Mouse (Mus musculus): Measurements from ENCODE around the gene Tgfbr2. TPM values are rescaled to one million over a fixed set of nuclear protein-coding genes. Genes with fewer than 3 reads are reported as not detected.

The Tgfbr2 gene
- polyA plus RNA-seq, 1 experiment, result 117 TPM

DNA sequence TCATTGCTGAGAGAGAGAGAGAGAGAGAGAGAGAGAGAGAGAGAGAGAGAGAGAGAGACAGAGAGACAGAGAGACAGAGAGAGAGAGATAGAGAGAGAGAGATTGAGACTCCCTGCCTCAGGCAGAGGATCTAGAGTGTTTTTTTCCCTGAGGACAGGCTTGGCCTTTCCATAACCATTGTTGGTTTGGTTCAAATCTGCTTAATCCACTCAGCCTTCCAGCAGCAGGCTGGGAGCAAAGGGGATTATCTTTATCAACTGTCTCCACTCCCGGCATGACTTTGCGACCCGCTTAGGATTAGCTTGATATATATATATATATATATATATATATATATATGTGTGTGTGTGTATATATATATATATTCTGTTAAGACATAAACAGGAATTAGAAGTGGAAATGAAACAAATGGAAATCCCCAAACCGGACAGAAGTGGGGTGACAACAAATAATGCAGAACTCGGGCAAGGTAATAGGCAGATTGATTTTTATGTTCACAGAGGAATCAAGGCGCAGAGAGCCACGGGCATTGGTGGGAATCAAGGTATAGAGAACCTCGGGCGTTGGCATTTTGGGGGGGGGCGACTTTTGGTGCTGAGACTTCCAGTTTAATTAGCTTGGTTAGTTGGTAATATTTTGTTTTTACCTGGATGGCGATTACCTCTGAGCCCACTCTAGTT lies 22.5 kb upstream of the Tgfbr2 start:
- TF ChIP-seq POLR2A (IDR thresholded peaks at IDR 0.05; ENCODE audit: low read depth, low read length) (no peak), CTCF (IDR thresholded peaks at IDR 0.05; ENCODE audit: borderline replicate concordance, insufficient read depth, low read length) (no peak)
- H3K4me3 ChIP-seq (ENCODE audit: insufficient read depth, low read length), result no peak overlapping the region
- no peak overlapping the region for H3K27ac ChIP-seq (ENCODE audit: insufficient read depth, low read length)
- no peaks in the 10 kb centered on the region for H3K4me1 ChIP-seq (ENCODE audit: control insufficient read depth, insufficient read depth, low read length)

DNA sequence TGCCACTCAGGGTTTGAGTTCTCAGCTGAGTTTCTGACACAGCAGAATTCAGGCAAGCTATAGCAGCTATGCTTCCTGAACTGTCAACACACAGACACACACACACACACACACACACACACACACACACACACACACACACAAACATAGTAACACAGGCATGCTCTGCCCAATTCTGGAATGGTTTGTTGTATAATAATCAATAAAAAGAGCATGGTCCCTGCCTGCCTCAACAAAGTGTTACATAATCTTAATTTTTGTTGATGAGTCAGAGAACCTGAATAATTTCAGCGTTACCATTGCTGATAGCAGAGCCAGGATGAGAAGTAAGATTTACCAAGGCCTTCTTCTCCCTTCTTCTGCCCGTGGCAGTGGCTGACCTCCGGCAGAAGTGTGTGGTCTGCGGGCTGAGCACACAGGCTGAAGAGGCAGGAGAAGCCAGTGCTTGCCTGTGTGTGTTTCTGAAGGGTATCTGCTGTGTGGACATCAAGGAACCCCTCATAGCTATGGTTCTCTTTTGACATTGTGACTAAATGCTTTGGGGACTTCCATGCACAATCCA lies 18.8 kb upstream of the Tgfbr2 start:
- Histone ChIP-seq H3K27ac (ENCODE audit: insufficient read depth, low read length) (no peak overlapping the region), H3K4me3 (ENCODE audit: insufficient read depth, low read length) (no peak overlapping the region)
- TF ChIP-seq CTCF (IDR thresholded peaks at IDR 0.05; ENCODE audit: borderline replicate concordance, insufficient read depth, low read length), result no peak

DNA sequence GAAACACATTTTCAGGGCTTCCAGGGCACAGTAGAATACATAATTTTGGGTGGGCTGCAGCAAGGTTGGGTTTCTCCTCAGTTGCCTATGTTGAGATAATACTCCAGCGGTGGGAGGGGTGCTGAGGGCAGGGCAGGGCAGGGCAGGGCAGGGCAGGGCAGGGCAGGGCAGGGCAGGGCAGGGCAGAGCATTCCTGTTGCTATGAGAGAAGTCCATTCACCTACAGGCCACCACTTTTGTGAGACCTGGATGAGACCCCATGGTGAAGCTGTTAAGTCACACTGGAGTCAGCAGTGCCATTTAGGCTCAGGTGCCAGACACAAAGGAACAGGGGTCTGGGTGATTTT lies 18.3 kb upstream of the Tgfbr2 start:
- peaks cover 3% of the 10 kb centered on the region; the same call in 1 of the 2 replicates for H3K4me1 ChIP-seq (ENCODE audit: control insufficient read depth, insufficient read depth, low read length)
- TF ChIP-seq POLR2A (IDR thresholded peaks at IDR 0.05; ENCODE audit: low read depth, low read length), result no peak
- TF ChIP-seq CTCF (IDR thresholded peaks at IDR 0.05; ENCODE audit: borderline replicate concordance, insufficient read depth, low read length), result no peak
- H3K4me3 ChIP-seq (ENCODE audit: insufficient read depth, low read length), result no peak overlapping the region
- no peak overlapping the region for H3K27ac ChIP-seq (ENCODE audit: insufficient read depth, low read length)

More for the DNA sequence above, 18.8 kb upstream of the Tgfbr2 start:
- peaks cover 2% of the 10 kb centered on the region; the same call in 1 of the 2 replicates for H3K4me1 ChIP-seq (ENCODE audit: control insufficient read depth, insufficient read depth, low read length)

DNA sequence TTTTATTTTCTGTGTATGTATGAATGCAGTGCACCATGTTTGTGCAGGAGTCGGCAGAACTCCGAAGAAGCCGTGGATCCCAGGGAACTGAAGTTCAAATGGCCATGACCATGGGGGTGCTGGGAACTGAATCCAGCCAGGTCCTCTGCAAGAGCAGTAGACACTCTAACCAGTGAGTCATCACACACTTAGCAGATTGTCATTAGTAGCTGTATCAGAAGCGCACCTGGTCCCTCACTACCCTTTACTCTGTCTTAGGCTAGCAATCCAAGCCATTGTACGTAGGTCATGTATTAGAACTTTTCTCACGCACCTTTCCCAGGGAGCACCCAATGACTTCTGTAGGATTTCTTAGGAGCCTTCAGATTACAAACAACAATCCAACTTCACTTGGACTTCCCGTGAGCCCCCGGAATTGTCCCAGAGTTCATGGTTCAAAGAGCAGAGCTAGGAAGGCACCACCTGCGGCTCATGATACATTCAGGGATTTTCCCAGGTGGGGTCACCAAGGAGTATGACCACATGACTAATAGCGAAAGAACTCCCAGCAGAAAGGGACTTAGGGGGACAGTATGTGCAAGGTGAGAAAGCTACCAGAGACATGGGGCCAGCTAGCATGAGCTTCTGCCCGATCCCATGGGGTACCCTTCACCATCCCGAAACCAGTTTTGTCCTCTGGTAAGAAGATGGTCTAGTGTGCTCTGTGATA lies 17.8 kb upstream of the Tgfbr2 start:
- no peak overlapping the region for H3K4me3 ChIP-seq (ENCODE audit: insufficient read depth, low read length)
- TF ChIP-seq CTCF (IDR thresholded peaks at IDR 0.05; ENCODE audit: borderline replicate concordance, insufficient read depth, low read length), result no peak
- no peak for TF ChIP-seq POLR2A (IDR thresholded peaks at IDR 0.05; ENCODE audit: low read depth, low read length)
- no peak overlapping the region for H3K27ac ChIP-seq (ENCODE audit: insufficient read depth, low read length)
- peaks cover 3% of the 10 kb centered on the region; the same call in 1 of the 2 replicates for H3K4me1 ChIP-seq (ENCODE audit: control insufficient read depth, insufficient read depth, low read length)

DNA sequence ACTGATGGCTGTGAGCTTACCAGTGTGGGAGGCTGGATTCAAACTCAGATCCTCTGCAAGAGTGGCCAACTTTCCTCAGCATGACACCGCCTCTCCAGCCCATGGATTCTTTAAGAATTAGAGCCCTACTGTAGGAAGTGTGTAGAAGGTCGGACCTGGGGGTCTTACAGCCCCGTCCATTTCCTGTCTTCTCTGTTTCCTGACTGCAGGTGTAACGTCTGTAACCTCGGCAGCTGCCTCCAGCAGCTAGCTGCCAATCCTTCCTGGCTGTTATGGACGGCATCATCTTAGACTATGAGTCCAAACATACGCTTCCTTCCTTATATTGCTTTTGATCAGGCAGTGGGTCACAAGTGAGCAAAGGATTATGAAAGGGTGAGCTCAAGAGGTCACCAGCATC lies 17.1 kb upstream of the Tgfbr2 start:
- Histone ChIP-seq H3K27ac (ENCODE audit: insufficient read depth, low read length) (no peak overlapping the region), H3K4me1 (ENCODE audit: control insufficient read depth, insufficient read depth, low read length) (peaks cover 3% of the 10 kb centered on the region; the same call in 1 of the 2 replicates), H3K4me3 (ENCODE audit: insufficient read depth, low read length) (no peak overlapping the region)
- TF ChIP-seq CTCF (IDR thresholded peaks at IDR 0.05; ENCODE audit: borderline replicate concordance, insufficient read depth, low read length), result no peak
- TF ChIP-seq POLR2A (IDR thresholded peaks at IDR 0.05; ENCODE audit: low read depth, low read length), result no peak

DNA sequence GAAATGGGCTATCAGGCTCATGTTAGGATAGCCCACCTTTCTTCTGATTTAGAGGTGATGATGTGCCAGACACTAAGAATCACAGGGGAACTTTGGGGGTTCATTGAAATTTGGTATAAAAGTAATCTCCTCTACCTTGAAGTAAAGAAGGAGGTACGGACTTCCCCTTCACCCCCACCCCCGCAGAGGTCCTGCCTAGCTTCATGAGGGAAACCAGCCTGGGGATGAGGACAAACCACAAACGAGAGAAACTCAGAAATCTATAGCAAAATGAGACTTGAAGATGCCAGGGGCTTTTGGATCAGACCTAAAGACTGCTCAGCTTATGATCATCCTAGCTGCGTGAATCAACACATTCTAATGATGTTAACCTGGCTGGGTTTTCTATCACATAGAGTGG lies 14.7 kb upstream of the Tgfbr2 start:
- Histone ChIP-seq H3K4me3 (ENCODE audit: insufficient read depth, low read length) (no peak overlapping the region), H3K27ac (ENCODE audit: insufficient read depth, low read length) (no peak overlapping the region), H3K4me1 (ENCODE audit: control insufficient read depth, insufficient read depth, low read length) (peaks cover 3% of the 10 kb centered on the region; the same call in 1 of the 2 replicates)
- TF ChIP-seq POLR2A (IDR thresholded peaks at IDR 0.05; ENCODE audit: low read depth, low read length) (no peak), CTCF (IDR thresholded peaks at IDR 0.05; ENCODE audit: borderline replicate concordance, insufficient read depth, low read length) (no peak)

DNA sequence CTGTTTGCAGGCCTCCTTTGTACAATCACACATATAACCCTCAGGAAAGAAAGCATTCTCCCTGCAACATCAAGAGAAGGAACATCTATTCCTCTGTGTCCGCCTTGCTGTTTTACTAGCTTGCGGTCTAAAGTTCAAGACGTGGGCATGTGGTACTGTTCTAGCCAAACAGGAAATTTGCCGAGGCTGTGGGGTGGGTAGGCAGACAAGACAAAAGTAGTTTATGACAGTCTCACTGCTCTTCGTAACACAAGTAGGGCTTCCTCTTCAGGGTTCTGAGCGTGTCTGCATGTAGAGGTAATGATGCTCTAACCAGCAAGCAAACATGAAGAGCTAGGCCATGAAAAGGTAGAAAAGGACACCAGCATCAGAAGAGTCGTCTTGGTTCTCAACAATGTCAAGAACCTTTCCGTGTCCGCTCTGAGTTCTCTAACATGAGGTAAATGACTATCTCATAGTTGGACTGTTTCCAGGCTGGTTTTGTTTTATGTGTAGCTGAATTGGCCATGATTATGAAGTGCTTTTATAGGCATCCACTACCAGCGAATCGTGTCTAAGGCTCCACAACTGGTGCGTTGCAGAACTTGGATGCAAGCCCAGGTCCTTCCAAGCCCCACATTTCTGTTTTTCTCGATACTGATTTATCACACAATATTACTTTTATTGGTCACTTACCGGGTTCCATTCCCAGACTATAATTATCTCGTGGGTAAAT lies 13.9 kb upstream of the Tgfbr2 start:
- H3K4me1 ChIP-seq (ENCODE audit: control insufficient read depth, insufficient read depth, low read length), result peaks cover 3% of the 10 kb centered on the region; the same call in 1 of the 2 replicates
- TF ChIP-seq POLR2A (IDR thresholded peaks at IDR 0.05; ENCODE audit: low read depth, low read length) (no peak), CTCF (IDR thresholded peaks at IDR 0.05; ENCODE audit: borderline replicate concordance, insufficient read depth, low read length) (no peak)
- H3K4me3 ChIP-seq (ENCODE audit: insufficient read depth, low read length), result no peak overlapping the region
- no peak overlapping the region; the same call in 1 of the 2 replicates for H3K27ac ChIP-seq (ENCODE audit: insufficient read depth, low read length)

DNA sequence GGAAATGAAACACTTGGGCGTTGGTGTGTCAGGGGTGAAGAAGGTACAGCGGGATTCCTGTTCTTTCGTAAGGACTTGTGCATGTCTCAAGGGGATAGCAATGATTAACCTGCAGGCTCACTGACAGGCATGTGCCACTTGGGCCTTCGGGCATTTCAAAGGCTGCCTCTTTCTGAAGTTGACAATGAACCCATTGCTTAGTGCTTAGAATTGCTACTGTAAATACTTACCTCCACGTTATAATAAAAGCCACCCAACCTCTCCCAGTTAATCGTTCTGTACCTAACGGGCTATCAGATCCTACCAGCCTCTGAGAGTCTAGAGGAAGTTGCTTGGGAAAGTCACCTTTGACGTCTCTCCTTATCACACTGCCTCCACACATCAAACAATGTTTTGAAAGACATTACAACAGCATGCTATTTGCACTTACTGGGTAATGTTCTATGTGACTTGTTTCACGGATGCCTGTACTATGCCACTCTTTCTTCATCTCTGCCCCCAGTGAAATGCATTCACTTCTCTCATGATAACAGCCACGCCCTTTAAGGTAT lies 12.1 kb upstream of the Tgfbr2 start:
- Histone ChIP-seq H3K4me1 (ENCODE audit: control insufficient read depth, insufficient read depth, low read length) (peaks cover 3% of the 10 kb centered on the region; the same call in 1 of the 2 replicates), H3K27ac (ENCODE audit: insufficient read depth, low read length) (no peak overlapping the region), H3K4me3 (ENCODE audit: insufficient read depth, low read length) (no peak overlapping the region)
- TF ChIP-seq POLR2A (IDR thresholded peaks at IDR 0.05; ENCODE audit: low read depth, low read length) (no peak), CTCF (IDR thresholded peaks at IDR 0.05; ENCODE audit: borderline replicate concordance, insufficient read depth, low read length) (no peak)

DNA sequence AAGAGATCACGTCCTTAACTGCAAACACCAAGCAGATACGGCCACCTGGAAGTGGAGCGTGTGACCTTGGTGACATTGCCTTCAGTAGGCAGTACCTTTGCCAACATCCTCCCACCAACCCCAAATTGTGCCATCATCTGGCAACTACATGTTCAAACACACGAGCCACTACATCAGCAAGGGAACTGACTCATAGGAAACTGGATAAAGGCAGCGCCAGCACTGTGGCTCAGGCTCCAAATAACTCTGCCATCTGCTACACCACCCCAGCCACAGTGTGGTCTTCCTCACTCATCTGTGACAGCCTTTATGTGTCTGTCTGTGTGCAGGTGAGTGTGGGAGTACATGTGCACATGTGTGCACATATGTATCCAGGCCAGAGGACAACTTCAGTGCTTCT lies 9.7 kb upstream of the Tgfbr2 start:
- peaks cover 3% of the 10 kb centered on the region; the same call in 1 of the 2 replicates for H3K4me1 ChIP-seq (ENCODE audit: control insufficient read depth, insufficient read depth, low read length)
- TF ChIP-seq CTCF (IDR thresholded peaks at IDR 0.05; ENCODE audit: borderline replicate concordance, insufficient read depth, low read length) (no peak), POLR2A (IDR thresholded peaks at IDR 0.05; ENCODE audit: low read depth, low read length) (no peak)
- no peak overlapping the region for H3K4me3 ChIP-seq (ENCODE audit: insufficient read depth, low read length)
- no peak overlapping the region for H3K27ac ChIP-seq (ENCODE audit: insufficient read depth, low read length)

Data from embryonic fibroblast, embryonic 13.5 days (primary cell).